Mouse (Mus musculus) CH12.LX (cell line): ENCODE data around the gene Nup160. TPM values are rescaled to one million over a fixed set of nuclear protein-coding genes. Genes with fewer than 3 reads are reported as not detected.

Source experiments
- DNase-seq: peaks from one replicate; pipeline ENCODE4 v3.0.0-alpha.2; 2013; ENCODE audit errors: extremely low read depth
- H3K27ac ChIP-seq: 2 replicates; pipeline ENCODE4 v1.5.1; 2012; ENCODE audit warnings: low read depth, mild to moderate bottlenecking, control low read depth, moderate library complexity; ENCODE audit not compliant: insufficient read depth
- H3K27me3 ChIP-seq: replicated peaks from 2 replicates; pipeline ENCODE3; 2012; ENCODE audit warnings: inconsistent platforms
- H3K36me3 ChIP-seq, 2 experiments: replicated peaks in 1 of 2; 2 replicates each; pipeline versions ENCODE3 to v1.6.1; 2012; ENCODE audit warnings: inconsistent platforms in 1 of 2, low read length in 1 of 2, mild to moderate bottlenecking in 1 of 2, mixed read lengths in 1 of 2, moderate library complexity in 1 of 2; ENCODE audit not compliant: control insufficient read depth in 1 of 2, insufficient read depth in 1 of 2
- H3K4me1 ChIP-seq, 2 experiments: 2 replicates each; pipeline ENCODE4 v1.6.1; 2012; ENCODE audit warnings: inconsistent platforms in 1 of 2, moderate library complexity in 1 of 2; ENCODE audit not compliant: insufficient read depth in 2 of 2, control insufficient read depth in 1 of 2
- H3K4me2 ChIP-seq: 2 replicates; pipeline ENCODE4 v1.6.1; 2012; ENCODE audit warnings: low read depth, mild to moderate bottlenecking, control low read depth; ENCODE audit not compliant: poor library complexity, insufficient read depth, severe bottlenecking
- H3K4me3 ChIP-seq, 3 experiments: fragments of 150-350 bp in 1 of 3; sonication (generic) in 1 of 3; replicated peaks in 1 of 3; 2 replicates each; pipeline versions ENCODE3 to v1.5.1; 2011 to 2012; ENCODE audit warnings: low read depth in 2 of 3, low read length in 2 of 3, mild to moderate bottlenecking in 2 of 3, moderate library complexity in 2 of 3, control low read depth in 1 of 3, improper control_type of control experiment in 1 of 3, inconsistent platforms in 1 of 3, mixed read lengths in 1 of 3; ENCODE audit not compliant: poor library complexity in 1 of 3
- H3K79me2 ChIP-seq: replicated peaks from 2 replicates; pipeline ENCODE4 v1.6.1; 2012; ENCODE audit warnings: mild to moderate bottlenecking, moderate library complexity; ENCODE audit not compliant: control insufficient read depth, poor library complexity, insufficient read depth, severe bottlenecking; ENCODE audit errors: extremely low read depth
- H3K9ac ChIP-seq: 2 replicates; pipeline ENCODE4 v1.6.1; 2012; ENCODE audit warnings: low read depth, mild to moderate bottlenecking, control low read depth, moderate library complexity; ENCODE audit not compliant: insufficient read depth
- H3K9me3 ChIP-seq: replicated peaks from 2 replicates; pipeline ENCODE3; 2012; ENCODE audit warnings: low read length, inconsistent platforms, mixed read lengths
- BHLHE40 ChIP-seq: IDR thresholded peaks from 2 replicates; pipeline ENCODE4 v1.6.1; 2011; ENCODE audit warnings: mild to moderate bottlenecking, low read depth, low read length, improper control_type of control experiment
- CTCF ChIP-seq, 2 experiments: IDR thresholded peaks in 1 of 2; conservative IDR thresholded peaks in 1 of 2; 2 replicates each; pipeline ENCODE4 v1.5.1; 2011 to 2012; ENCODE audit warnings: low read depth in 2 of 2, low read length in 2 of 2, improper control_type of control experiment in 1 of 2, inconsistent platforms in 1 of 2, mild to moderate bottlenecking in 1 of 2, moderate library complexity in 1 of 2
- ETS1 ChIP-seq: conservative IDR thresholded peaks from 2 replicates; pipeline ENCODE4 v1.6.1; 2012; ENCODE audit warnings: low read depth, mild to moderate bottlenecking, inconsistent platforms, low read length, improper control_type of control experiment, moderate library complexity
- GABPA ChIP-seq: IDR thresholded peaks from 2 replicates; pipeline ENCODE4 v1.6.1; 2012; ENCODE audit warnings: low read depth, low read length, improper control_type of control experiment, inconsistent platforms; ENCODE audit not compliant: insufficient replicate concordance
- IRF4 ChIP-seq: IDR thresholded peaks from 2 replicates; pipeline ENCODE4 v1.6.1; 2014; ENCODE audit warnings: low read depth, mild to moderate bottlenecking, inconsistent platforms, low read length, improper control_type of control experiment
- JUN ChIP-seq: IDR thresholded peaks from 2 replicates; pipeline ENCODE4 v1.6.1; 2011; ENCODE audit warnings: low read depth, mild to moderate bottlenecking, low read length, improper control_type of control experiment, moderate library complexity; ENCODE audit not compliant: insufficient read depth
- KAT2A ChIP-seq: IDR thresholded peaks from 2 replicates; pipeline ENCODE4 v1.6.1; 2012; ENCODE audit warnings: low read length, improper control_type of control experiment, inconsistent platforms; ENCODE audit not compliant: insufficient replicate concordance
- MXI1 ChIP-seq: IDR thresholded peaks from 2 replicates; pipeline ENCODE4 v1.6.1; 2011; ENCODE audit warnings: mild to moderate bottlenecking, low read depth, low read length, improper control_type of control experiment
- MYC ChIP-seq: IDR thresholded peaks from 2 replicates; pipeline ENCODE4 v1.6.1; 2011; ENCODE audit warnings: low read depth, mild to moderate bottlenecking, improper control_type of control experiment, low read length
- PAX5 ChIP-seq: IDR thresholded peaks from 2 replicates; pipeline ENCODE4 v1.6.1; 2012; ENCODE audit warnings: low read length, inconsistent platforms, mixed read lengths
- POLR2A ChIP-seq: IDR thresholded peaks from 2 replicates; pipeline ENCODE4 v1.6.1; 2011; ENCODE audit warnings: low read depth, mild to moderate bottlenecking, improper control_type of control experiment, low read length
- POLR2AphosphoS2 ChIP-seq: IDR thresholded peaks from 2 replicates; pipeline ENCODE4 v1.6.1; 2011; ENCODE audit warnings: low read depth, low read length, improper control_type of control experiment
- RAD21 ChIP-seq: IDR thresholded peaks from 2 replicates; pipeline ENCODE4 v1.6.1; 2011; ENCODE audit warnings: low read depth, mild to moderate bottlenecking, low read length, improper control_type of control experiment, moderate library complexity
- RCOR1 ChIP-seq: conservative IDR thresholded peaks from 2 replicates; pipeline ENCODE4 v1.6.1; 2012; ENCODE audit warnings: low read depth, mild to moderate bottlenecking, inconsistent platforms, low read length, improper control_type of control experiment
- SMC3 ChIP-seq: IDR thresholded peaks from 2 replicates; pipeline ENCODE4 v1.6.1; 2011; ENCODE audit warnings: low read depth, low read length, improper control_type of control experiment
- TCF12 ChIP-seq: IDR thresholded peaks from 2 replicates; pipeline ENCODE4 v1.6.1; 2014; ENCODE audit warnings: low read depth, mild to moderate bottlenecking, inconsistent platforms, low read length, improper control_type of control experiment
- USF1 ChIP-seq: IDR thresholded peaks from 2 replicates; pipeline ENCODE4 v1.6.1; 2014; ENCODE audit warnings: low read depth, mild to moderate bottlenecking, inconsistent platforms, low read length, improper control_type of control experiment
- USF2 ChIP-seq: conservative IDR thresholded peaks from 2 replicates; pipeline ENCODE4 v1.6.1; 2011; ENCODE audit warnings: low read depth, low read length, improper control_type of control experiment
- ZNF384 ChIP-seq: IDR thresholded peaks from 2 replicates; pipeline ENCODE4 v1.6.1; 2012; ENCODE audit warnings: low read depth, low read length, improper control_type of control experiment, inconsistent platforms
- dilution Hi-C: fragments of 300-500 bp; cut with MboI; formaldehyde crosslinking; loops from 2 replicates; pipeline ENCODE4 v1.14.3; 2020; ENCODE audit warnings: low sequenced_read_pairs; ENCODE audit not compliant: extremely low pct_unique_long_range_greater_than_20kb, extremely low pct_ligation_motif_present
- in situ Hi-C: fragments of 300-500 bp; cut with MboI; formaldehyde crosslinking; loops from 3 replicates; pipeline ENCODE4 v1.14.3; 2019; ENCODE audit warnings: low sequenced_read_pairs, low pct_ligation_motif_present, low pct_unique_long_range_greater_than_20kb, mixed read lengths
- polyA plus RNA-seq: library from polyadenylated mRNA; unstranded; fragments of >175 nt; gene quantifications from 2 replicates; pipeline ENCODE4 v1.2.1, GENCODE M21; 2012; ENCODE audit warnings: low read depth; ENCODE audit not compliant: insufficient read length
- total RNA-seq, 2 experiments: library from RNA; depleted of rRNA; stranded (reverse); fragments of 300-350 nt in 1 of 2; fragments of >200 nt in 1 of 2; gene quantifications; 2 replicates each; pipeline ENCODE4 v1.2.3; 2012 to 2014

Nup160 gene
- total and polyA plus RNA-seq, 3 experiments: 32.7 to 71.8 (median 59.1) TPM

- TF ChIP-seq USF1 (no peak), SMC3 (no peak)
- TF ChIP-seq, all 38 proteins: peak for 0
Measured at GRCm38 (mm10) chr2:90659016-90659415, 18.0 kb upstream of the Nup160 start (continued).

- Histone ChIP-seq H3K4me1 (peaks cover 5 to 15% of the 10 kb centered on the region in 2 experiments), H3K9me3 (no peaks in the 10 kb centered on the region), H3K27me3 (peaks cover 3% of the 10 kb centered on the region), H3K4me3 (no peak overlapping the region), H3K27ac (no peak overlapping the region), H3K9ac (no peak overlapping the region), H3K4me2 (no peak overlapping the region), H3K36me3 (no peaks in the 10 kb centered on the region), H3K79me2 (no peaks in the 10 kb centered on the region)
- TF ChIP-seq USF2 (no peak), BHLHE40 (no peak), ETS1 (no peak), RCOR1 (no peak), GABPA (no peak), MYC (no peak), MXI1 (no peak)
- in situ Hi-C loops (no loop called here), dilution Hi-C loops (no loop called here)
- no peak for DNase-seq
Measured at GRCm38 (mm10) chr2:90659639-90660038, 17.4 kb upstream of the Nup160 start.

- TF ChIP-seq IRF4 (no peak), JUN (no peak), RAD21 (no peak), SMC3 (no peak), BHLHE40 (no peak), RCOR1 (no peak), MYC (no peak), KAT2A (no peak), POLR2A (no peak), PAX5 (no peak), TCF12 (no peak), POLR2AphosphoS2 (no peak), ETS1 (no peak), MXI1 (no peak), ZNF384 (no peak), GABPA (no peak), CTCF (conservative IDR thresholded peaks at IDR 0.05 in 1 of 2, IDR thresholded peaks at IDR 0.05 in 1 of 2; ENCODE audit: low read depth in 2 of 2, low read length in 2 of 2) (no peak)
- TF ChIP-seq, all 38 proteins: peak for 0
- H3K4me1 ChIP-seq: peaks cover 0 to 2% of the 10 kb centered on the region in 2 experiments; a peak in 2 of 4 replicates
- no peak for DNase-seq
- H3K79me2 ChIP-seq: no peaks in the 10 kb centered on the region
- in situ Hi-C loops: no loop called here
- H3K27ac ChIP-seq: no peak overlapping the region
- H3K27me3 ChIP-seq: peaks cover 10% of the 10 kb centered on the region
- no peaks in the 10 kb centered on the region for H3K36me3 ChIP-seq
- no peaks in the 10 kb centered on the region for H3K9me3 ChIP-seq
- no peak overlapping the region for H3K4me2 ChIP-seq
- dilution Hi-C loops: no loop called here
- no peak overlapping the region for H3K9ac ChIP-seq
- no peak overlapping the region for H3K4me3 ChIP-seq
Measured at GRCm38 (mm10) chr2:90660947-90661346, 16.1 kb upstream of the Nup160 start.
